Mouse (Mus musculus) C2C12 (cell line): Measurements from ENCODE around the gene Olfr1440.

ENCODE experiments used
- CEBPB ChIP-seq: IDR thresholded peaks from one replicate; pipeline ENCODE4 v1.6.1; 2011; ENCODE audit warnings: low read depth, mild to moderate bottlenecking, control low read depth, moderate library complexity
- CTCF ChIP-seq: IDR thresholded peaks from one replicate; pipeline ENCODE4 v1.5.1; 2011; ENCODE audit not compliant: control insufficient read depth, insufficient read depth, insufficient read length
- MAX ChIP-seq: IDR thresholded peaks from one replicate; pipeline ENCODE4 v1.6.1; 2011; ENCODE audit warnings: mild to moderate bottlenecking, control low read depth
- MYOD1 ChIP-seq: IDR thresholded peaks from one replicate; pipeline ENCODE4 v1.6.1; 2011; ENCODE audit warnings: low read depth; ENCODE audit not compliant: control insufficient read depth, insufficient read length
- MYOG ChIP-seq: IDR thresholded peaks from one replicate; pipeline ENCODE4 v1.6.1; 2011; ENCODE audit not compliant: control insufficient read depth, insufficient read length; ENCODE audit errors: extremely low read depth
- USF1 ChIP-seq: IDR thresholded peaks from one replicate; pipeline ENCODE4 v1.6.1; 2011; ENCODE audit warnings: low read depth, mild to moderate bottlenecking, control low read depth, moderate library complexity

DNA sequence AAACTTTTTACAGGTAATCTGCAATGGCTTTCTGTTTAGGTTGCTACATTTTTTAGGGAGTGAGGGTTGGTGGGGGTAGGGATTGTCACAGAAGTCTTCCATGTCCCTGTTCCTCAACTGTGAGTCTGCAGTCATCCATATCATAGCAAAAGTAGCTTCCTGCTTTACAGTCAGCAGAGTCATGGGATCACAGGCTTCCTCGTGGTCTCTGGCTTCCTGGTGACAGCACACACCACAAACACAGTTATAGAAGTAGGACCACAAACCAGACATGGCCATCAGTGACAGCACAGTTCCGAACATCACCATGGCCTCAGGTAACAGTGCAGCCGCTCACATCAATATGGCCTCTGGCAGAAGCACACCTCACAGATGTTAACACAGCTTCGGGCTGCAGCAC lies 55.5 kb downstream of the Olfr1440 start:
- no peak for TF ChIP-seq CTCF
- TF ChIP-seq MAX, result no peak
- no peak for TF ChIP-seq CEBPB
- TF ChIP-seq MYOG, result no peak
- no peak for TF ChIP-seq USF1
- no peak for TF ChIP-seq MYOD1
